Mouse (Mus musculus) left cerebral cortex, postnatal 36 days (tissue): ENCODE results near the gene Sgta. TPM values are rescaled to one million over a fixed set of nuclear protein-coding genes. Genes with fewer than 3 reads are reported as not detected.

ENCODE experiments used
- DNase-seq, 2 experiments: peaks; one replicate each; pipeline ENCODE4 v3.0.0; 2021 to 2022; ENCODE audit warnings: low spot score in 2 of 2, mixed read lengths in 1 of 2
- intact Hi-C: fragments of 180-260 bp; cut with DNase I; formaldehyde crosslinking; loops from one replicate; pipeline ENCODE4 v1.15.1; 2025
- total RNA-seq, 2 experiments: library from RNA; stranded (reverse); gene quantifications; 2 replicates each; pipeline ENCODE4 v1.2.3; 2021

Gene Sgta
- total RNA-seq, 2 experiments from 2014 or later, result 169 to 176 TPM

- no peak for DNase-seq
- intact Hi-C loops, result no loop called here
Measured at GRCm38 (mm10) chr10:81024346-81024937, 35.5 kb downstream of the Sgta start.

DNA sequence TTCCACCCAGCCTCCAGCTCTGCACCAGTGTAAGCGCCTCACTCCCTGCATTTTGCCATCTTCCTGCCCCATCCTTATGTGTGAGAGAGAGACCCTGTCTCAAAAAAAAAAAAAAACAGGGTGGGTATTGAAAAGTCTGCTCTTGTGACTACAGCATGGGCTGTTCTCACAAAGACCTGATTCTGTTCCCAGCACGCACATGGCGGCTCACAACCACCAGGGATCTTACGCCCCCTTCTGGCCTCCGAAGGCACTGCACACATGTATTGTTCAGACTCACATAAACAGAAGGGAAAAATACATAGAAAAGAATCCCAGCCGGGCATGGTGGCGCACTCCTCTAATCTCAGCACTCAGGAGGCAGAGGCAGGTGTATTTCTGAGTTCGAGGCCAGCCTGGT, 37.2 kb downstream of the Sgta start:
- intact Hi-C loops, result no loop called here

GRCm38 (mm10) chr10:81021547-81022110, 38.4 kb downstream of the Sgta start:
- peak in 1 of 2 experiments; percentile 30 for DNase-seq

More for the DNA sequence above, 37.2 kb downstream of the Sgta start:
- DNase-seq, result no peak

GRCm38 (mm10) chr10:81020207-81020606, 39.8 kb downstream of the Sgta start:
- no peak for DNase-seq
- intact Hi-C loops, result no loop called here

More at GRCm38 (mm10) chr10:81021547-81022110, 38.4 kb downstream of the Sgta start:
- intact Hi-C loops, result no loop called here

GRCm38 (mm10) chr10:81019687-81020086, 40.3 kb downstream of the Sgta start:
- no peak for DNase-seq
- intact Hi-C loops, result no loop called here

- DNase-seq, result no peak
- intact Hi-C loops, result no loop called here
Measured at GRCm38 (mm10) chr10:81018326-81018725, 41.7 kb downstream of the Sgta start.

- intact Hi-C loops, result no loop called here
- DNase-seq, result no peak
Measured at GRCm38 (mm10) chr10:81016645-81017044, 43.3 kb downstream of the Sgta start.

GRCm38 (mm10) chr10:81015666-81016065, 44.3 kb downstream of the Sgta start:
- intact Hi-C loops, result no loop called here
- DNase-seq, result no peak

GRCm38 (mm10) chr10:81014393-81015384, 45.3 kb downstream of the Sgta start, which contains the start of gene Gng7:
Gng7 (minus strand) TSS chr10:81014945.
- peak; percentile 91 to 92 for DNase-seq
- intact Hi-C loops, result no loop called here

DNA sequence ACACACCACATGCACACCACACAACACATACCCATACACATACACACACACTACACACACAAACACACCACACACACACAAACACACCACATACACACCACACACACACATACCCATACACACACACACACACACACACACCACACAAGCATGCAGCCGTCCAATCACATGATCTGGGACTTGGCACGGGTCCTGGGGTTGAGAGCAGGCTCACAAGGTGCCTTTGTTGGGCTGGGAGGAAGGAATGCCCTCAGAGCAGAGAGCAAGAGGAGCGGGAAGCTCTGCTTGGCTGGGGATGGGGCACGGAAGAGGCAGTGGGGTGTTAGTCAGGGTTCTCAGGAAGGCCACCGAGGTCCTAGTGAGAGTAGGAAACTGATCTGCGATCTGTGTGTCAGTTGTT, 49.1 kb downstream of the Sgta start:
- DNase-seq, result no peak
- intact Hi-C loops, result no loop called here

DNA sequence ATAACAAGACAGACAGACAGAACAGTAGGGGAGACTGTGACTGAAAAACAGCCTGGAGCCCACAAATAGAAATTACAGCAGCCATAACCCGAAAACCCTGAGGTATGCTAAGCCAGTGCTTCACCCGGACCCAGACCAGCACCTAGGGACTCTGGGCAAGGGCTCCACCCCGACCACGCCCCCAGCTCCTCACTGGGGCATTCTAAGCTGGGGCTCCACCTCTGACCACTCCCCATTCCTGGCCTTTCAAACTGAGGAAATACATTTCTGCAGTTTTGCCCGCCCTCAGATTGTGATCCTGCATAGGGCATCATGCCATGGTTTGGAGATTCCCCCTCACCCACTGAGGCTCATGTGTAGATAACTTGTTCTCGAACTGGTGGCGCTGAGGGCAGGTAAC, 52.7 kb downstream of the Sgta start:
- intact Hi-C loops, result no loop called here
- no peak for DNase-seq

DNA sequence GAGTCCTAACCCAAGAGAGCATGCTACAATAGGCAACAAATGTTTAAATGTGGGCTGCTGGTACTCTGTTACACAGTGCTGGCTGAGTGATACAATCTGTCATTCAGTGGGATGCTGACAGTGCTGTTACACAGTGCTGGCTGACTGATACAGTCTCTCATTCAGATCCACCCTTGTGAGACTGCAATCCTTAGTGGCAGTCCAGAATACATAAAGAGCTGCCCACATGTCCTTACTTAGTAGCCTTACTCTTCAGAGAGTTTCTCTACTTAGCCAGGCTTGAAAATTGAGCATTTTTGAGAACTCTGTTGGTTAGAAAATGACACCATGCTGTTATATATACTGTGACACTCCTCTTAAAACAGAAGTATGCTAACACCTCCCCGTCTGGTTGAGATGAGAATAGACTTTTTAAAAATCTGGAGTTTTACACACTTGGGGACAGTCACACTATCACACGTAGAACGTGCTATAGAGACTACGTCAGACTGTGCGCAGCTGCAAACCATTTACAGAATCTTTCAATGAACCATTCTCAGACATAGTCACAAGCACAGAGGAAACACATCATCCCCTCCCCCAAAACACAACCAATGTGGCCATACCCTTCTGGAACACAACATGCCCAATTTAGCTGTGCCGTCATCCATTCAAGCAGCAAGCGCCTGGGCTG, 53.8 kb downstream of the Sgta start:
- intact Hi-C loops, result no loop called here

GRCm38 (mm10) chr10:81001161-81001560, 58.8 kb downstream of the Sgta start:
- intact Hi-C loops, result no loop called here

More for the DNA sequence above, 53.8 kb downstream of the Sgta start:
- DNase-seq, result peak in 1 of 2 experiments; percentile 54

GRCm38 (mm10) chr10:81000197-81001062, 59.6 kb downstream of the Sgta start:
- intact Hi-C loops, result no loop called here
- no peak for DNase-seq

More at GRCm38 (mm10) chr10:81001161-81001560, 58.8 kb downstream of the Sgta start:
- peak in 1 of 2 experiments; percentile 52 for DNase-seq

- intact Hi-C loops, result loop anchor here (2.0 to 10.0 kb wide), 4 partner anchors 41 to 245 kb away; partner anchors contain the start of genes Dot1l and Oaz1
- peak; percentile 83 to 86 for DNase-seq
Measured at GRCm38 (mm10) chr10:80999362-81000196, 60.4 kb downstream of the Sgta start.

- DNase-seq, result peak in 1 of 2 experiments; percentile 54
- intact Hi-C loops, result loop anchor here (2.0 to 10.0 kb wide), 4 partner anchors 42 to 244 kb away; partner anchors contain the start of genes Dot1l and Oaz1
Measured at GRCm38 (mm10) chr10:80998778-80999177, 61.2 kb downstream of the Sgta start.

DNA sequence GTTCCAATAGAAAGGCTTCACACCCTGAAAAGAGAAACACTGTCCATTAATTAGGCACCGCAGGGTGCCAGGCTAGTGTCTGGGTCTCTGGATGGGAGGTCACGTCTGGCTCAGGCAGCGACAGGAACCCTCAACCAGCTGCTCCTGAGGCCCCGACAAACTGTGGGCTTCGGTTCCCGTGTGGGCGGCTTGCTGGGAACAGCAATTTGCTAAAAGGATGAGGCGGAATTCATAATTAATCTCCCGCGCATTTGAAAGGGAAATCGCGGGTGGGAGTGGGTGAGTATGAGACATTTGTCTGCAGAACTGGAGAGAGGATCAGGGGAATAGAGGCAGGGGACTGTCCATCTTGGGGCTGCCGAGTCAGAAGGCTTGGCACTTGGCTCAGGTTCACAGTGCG, 62.0 kb downstream of the Sgta start:
- intact Hi-C loops, result loop anchor here (2.0 to 10.0 kb wide), 4 partner anchors 43 to 243 kb away; partner anchors contain the start of genes Dot1l and Oaz1
- no peak for DNase-seq
